Mouse (Mus musculus): Measurements from ENCODE around the gene Olfr796.

Olfr796 gene

GRCm38 (mm10) chr10:129612470-129612869, at the start of gene Olfr796:
Olfr796 (minus strand) TSS chr10:129612570.
- no peak for DNase-seq (ENCODE audit: low spot score)

DNA sequence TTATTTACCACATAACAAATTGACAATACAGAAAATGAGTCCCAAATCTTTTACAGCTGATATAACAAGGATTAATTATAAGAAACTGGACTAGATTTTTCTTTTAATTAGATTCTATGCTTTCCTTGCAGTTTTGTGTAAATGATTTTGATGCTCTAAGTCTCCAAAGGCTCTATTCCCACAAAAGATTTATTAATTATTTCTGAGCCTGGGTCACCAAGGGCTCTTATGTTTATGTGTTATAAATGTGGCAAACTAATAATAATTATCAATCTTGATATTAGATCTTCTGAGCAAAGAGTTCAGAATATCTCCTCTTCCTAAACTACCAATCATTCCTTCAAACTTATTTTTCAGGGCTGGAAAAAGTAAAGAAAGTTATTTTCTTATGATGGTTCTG, 45.0 kb upstream of the Olfr796 start, which contains the start of gene Olfr800:
Gene Olfr800, plus strand, starts transcription at position 301 of the 400 bp plus-strand sequence.
- DNase-seq (ENCODE audit: low spot score): no peak

- DNase-seq (ENCODE audit: low spot score): no peak
Observed at GRCm38 (mm10) chr10:129651763-129652162, 39.4 kb upstream of the Olfr796 start.

DNA sequence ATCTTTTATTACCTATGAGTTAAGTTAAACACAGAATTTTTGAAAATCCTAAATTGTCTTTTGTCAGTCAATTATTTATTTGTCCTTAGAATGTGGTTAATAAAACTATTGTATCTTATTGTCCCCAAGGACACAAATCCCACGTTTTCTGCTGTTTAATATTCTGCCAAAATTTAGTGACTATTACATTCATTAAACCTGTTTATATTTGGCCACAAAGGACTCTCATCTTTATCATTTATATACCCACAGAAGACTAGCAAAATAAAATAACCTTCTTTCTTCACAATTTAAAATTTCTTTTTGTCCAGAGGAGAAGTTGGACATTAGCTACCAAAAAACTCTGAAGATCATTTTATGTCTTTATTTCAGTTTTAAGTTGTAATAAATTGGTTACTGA, 24.8 kb upstream of the Olfr796 start, which contains the start of gene Olfr799:
Gene Olfr799, plus strand, starts transcription at position 301 of the 400 bp plus-strand sequence.
- no peak for DNase-seq (ENCODE audit: low spot score)

DNA sequence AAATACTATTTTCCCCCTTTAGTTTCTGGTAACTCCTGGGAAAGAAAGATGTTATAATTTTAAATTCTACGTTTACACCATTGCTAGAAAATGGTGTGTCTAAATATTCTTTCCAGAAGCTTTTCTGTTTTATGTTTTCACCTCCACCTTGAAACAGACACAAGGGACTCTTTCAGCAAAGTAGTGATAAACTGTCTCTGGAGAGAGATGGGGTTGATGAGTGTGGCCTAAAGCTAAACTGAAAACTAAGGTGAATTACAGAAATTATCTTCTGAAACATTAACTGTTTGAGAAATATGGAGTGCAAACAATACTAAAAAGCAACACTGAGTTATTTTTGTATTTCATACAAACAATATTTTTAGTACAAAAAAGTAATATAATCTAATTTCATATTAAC, 15.5 kb upstream of the Olfr796 start, which contains the start of gene Olfr798:
Gene Olfr798, minus strand, starts transcription at position 101 of the 400 bp plus-strand sequence.
- no peak for DNase-seq (ENCODE audit: low spot score)

GRCm38 (mm10) chr10:129623251-129623650, 10.9 kb upstream of the Olfr796 start:
- no peak for DNase-seq (ENCODE audit: low spot score)

DNA sequence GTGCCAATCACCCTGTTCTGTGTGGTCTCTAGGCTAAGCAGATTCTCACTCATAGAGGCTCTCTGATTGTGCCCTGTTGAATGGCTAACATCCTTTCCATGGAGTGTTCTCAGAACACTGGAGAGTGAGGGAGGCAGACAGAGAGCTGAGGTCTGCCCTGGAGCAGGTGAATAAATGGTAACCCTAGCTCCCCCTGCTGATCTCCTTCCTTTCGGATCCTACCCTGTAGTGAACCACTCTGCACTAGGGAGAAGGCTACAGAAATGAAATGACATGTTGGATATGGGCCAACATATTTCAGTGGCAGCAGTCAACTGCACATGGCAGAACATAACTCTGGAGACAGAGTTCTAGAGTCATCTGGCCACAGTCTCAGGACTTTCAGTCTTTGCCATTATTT, 9.4 kb upstream of the Olfr796 start:
- DNase-seq (ENCODE audit: low spot score): no peak

DNA sequence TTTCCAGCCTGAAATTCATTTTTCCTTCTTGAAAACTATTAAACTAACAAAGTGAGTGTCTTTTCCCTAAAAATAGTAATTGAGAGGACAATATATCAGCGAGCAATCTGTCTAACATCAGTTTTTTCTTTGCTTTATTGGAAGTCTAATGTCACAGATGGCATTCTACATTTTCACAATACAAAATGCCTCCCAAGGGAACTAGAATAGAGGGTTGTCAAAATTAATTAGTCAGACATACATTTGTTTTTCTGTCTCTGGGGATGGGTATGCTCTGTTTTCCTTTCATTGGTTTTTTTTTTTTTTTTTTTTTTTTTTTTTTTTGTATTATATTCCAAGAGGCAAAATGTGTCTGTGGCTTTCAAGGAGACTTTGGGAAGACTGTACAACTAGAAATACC, 35.3 kb downstream of the Olfr796 start:
- DNase-seq (ENCODE audit: low spot score): no peak

- DNase-seq (ENCODE audit: low spot score): no peak
Observed at GRCm38 (mm10) chr10:129567355-129567754, 45.0 kb downstream of the Olfr796 start, which contains the start of gene Olfr794. Olfr794 (plus strand) TSS chr10:129567655.
